Mouse (Mus musculus): ENCODE results near the gene Hoxa10.

The Hoxa10 gene

GRCm38 (mm10) chr6:52262463-52263320 lies 22.0 kb upstream of the Hoxa10 start:
- no peak for DNase-seq (ENCODE audit: low spot score in 2 of 2)

DNA sequence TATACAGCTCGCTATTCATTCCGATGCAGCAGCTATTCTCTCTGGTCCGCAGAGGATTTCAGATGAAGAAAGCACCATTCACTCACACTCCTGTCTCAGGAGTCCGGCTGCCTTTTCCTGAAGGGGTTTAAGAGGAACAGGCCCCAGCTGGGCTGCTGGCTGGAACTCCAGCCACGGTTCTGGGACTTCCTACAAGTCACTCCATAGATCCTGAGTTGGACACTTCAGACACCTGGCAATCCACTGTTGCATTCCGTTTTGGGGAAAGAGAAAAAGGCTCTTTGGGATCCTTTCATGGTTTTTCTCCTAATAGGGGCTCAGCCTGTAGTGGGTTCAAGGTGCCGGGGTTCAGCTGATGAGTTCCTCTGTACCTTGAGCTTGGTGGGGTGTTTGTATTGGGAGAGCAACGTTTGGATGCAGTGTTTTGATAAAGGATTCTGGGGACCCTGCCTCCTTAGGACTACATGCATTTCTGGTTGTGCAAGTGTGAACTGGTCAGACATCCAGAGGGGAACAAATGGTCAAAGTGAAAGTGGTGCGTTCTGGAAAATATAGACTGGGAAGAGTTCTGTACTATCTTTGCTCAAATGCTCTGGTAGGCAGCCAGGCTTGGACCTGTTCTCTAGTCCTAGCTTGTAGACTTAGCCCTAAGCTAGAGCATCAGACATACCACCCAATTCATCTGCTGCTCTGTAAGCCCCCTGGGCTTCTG lies 21.3 kb upstream of the Hoxa10 start:
- no peak for DNase-seq (ENCODE audit: low spot score in 2 of 2)

GRCm38 (mm10) chr6:52260654-52261575 lies 20.3 kb upstream of the Hoxa10 start, which contains the start of gene Hoxa13:
Gene Hoxa13 (minus strand): TSS chr6:52260880.
- DNase-seq (ENCODE audit: low spot score in 2 of 2): no peak

GRCm38 (mm10) chr6:52259811-52260261 lies 19.2 kb upstream of the Hoxa10 start:
- DNase-seq (ENCODE audit: low spot score in 2 of 2): no peak

DNA sequence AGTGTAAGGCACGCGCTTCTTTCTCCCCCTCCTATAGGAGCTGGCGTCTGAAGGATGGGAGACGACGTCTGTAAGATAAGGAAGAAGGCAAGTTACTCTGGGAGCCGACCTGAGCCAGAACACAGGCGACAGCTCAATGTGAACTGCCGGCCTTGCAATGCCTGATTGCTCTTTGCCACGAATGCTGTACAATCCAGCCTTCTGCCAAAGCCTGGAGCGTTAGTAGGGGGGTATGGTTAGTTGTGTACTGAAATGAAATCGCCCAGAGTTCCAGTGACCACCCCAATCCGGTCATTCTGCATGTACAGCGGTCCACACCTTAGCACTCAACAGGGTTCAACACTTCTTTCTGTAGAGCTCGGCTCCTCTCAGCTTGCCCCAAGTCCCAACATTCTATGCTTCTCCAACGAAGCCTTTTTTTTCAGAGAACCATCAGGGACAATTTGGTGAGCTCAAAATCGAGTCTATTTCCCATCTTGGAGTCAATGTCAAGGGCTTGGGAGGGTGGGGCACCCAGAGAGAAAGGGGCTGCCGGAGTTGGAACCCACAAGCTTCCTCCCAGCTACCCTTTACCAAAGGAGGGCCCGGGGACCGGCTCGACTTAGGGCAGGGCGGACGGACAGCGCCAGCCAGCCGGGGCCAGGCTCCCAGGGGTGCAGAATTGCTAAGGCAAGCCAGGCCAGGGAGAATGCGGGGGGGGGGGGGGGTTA lies 18.6 kb upstream of the Hoxa10 start:
- DNase-seq (ENCODE audit: low spot score in 2 of 2): no peak

DNA sequence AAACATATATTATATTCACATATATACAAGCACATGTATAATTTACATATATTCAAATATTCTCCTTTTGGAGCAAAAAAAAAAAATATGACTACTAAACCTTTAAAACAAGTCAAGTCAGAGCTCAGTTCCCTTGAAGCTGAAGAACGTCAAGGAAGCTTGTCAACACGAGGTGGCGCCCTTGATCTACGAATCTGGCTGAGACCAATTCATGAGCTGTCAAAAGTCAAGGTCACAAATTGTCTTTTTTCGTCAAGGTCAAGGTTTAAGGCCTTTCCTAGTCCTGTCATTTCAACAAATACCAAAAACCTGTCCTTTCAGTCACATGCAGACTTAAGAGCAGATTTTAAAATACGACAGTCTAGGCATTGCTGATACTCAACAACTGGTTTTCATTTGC lies 16.3 kb upstream of the Hoxa10 start:
- peak; percentile 60 to 78 for DNase-seq (ENCODE audit: low spot score in 2 of 2)

GRCm38 (mm10) chr6:52253511-52254500 lies 13.2 kb upstream of the Hoxa10 start:
- DNase-seq (ENCODE audit: low spot score in 2 of 2): peak in 1 of 2 experiments; percentile 13

GRCm38 (mm10) chr6:52252775-52253376 lies 12.2 kb upstream of the Hoxa10 start:
- no peak for DNase-seq (ENCODE audit: low spot score in 2 of 2)

- no peak for DNase-seq (ENCODE audit: low spot score in 2 of 2)
Observed at GRCm38 (mm10) chr6:52252016-52252774, 11.5 kb upstream of the Hoxa10 start.

- no peak for DNase-seq (ENCODE audit: low spot score in 2 of 2)
Observed at GRCm38 (mm10) chr6:52251177-52251879, 10.7 kb upstream of the Hoxa10 start.

DNA sequence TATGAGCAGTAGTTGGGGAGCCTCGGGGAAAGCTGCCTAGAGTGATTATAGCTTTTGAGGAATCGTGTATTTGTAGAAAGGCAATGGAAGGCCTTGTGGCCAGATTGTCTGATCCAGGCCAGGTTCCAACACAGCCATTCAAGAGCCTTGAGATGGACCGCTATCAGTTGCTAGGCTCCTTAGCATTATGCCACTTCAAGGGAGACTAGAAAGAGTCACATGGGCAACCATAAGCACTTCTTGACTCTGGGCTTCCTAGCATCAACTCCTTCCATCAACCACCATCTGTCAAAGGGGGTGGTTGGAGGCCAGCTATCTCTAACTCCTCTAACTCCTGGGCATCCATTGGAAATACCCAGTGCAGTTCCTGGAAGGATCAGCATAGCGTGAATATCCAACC lies 9.2 kb upstream of the Hoxa10 start:
- no peak for DNase-seq (ENCODE audit: low spot score in 2 of 2)

GRCm38 (mm10) chr6:52249415-52249738 lies 8.7 kb upstream of the Hoxa10 start:
- no peak for DNase-seq (ENCODE audit: low spot score in 2 of 2)

DNA sequence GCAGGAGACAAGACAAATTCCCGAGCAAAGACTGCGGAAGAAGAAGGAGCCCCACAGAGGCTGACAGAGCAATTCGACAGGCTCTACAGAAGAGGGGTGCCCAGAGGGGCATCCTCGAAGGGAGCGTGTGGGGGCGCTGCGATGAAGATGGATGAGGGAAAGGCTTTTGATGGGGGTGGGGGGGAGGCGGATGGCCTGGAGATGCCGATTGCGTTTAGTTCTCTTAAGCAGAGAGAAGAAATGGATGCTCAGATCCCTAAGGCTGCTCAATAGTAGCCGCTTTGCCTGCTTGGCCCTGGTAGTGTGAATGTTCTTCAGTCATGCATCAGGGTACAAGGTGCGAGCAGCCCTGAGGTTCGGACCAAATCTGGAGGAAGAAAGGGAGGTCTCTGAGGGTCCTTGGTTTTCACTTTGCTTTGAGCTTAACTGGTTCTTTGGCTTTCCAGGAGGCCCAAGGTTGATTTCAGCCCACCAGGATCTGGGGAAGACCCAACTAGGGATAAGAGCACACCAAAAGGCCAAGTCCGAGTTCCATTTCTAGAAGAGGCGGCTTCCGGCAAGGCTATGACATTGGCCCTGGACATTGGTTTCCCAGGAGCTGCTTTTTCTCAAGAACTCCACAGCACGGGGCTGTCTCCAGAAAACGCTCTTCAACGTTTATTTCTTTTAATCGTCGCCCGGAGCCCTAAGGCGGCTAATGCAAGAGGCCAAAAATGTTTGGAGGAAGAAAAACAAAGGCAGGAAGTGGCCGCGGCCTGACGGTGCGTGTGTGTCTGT lies 8.2 kb upstream of the Hoxa10 start:
- no peak for DNase-seq (ENCODE audit: low spot score in 2 of 2)

GRCm38 (mm10) chr6:52247766-52248637 lies 7.3 kb upstream of the Hoxa10 start:
- DNase-seq (ENCODE audit: low spot score in 2 of 2): no peak

DNA sequence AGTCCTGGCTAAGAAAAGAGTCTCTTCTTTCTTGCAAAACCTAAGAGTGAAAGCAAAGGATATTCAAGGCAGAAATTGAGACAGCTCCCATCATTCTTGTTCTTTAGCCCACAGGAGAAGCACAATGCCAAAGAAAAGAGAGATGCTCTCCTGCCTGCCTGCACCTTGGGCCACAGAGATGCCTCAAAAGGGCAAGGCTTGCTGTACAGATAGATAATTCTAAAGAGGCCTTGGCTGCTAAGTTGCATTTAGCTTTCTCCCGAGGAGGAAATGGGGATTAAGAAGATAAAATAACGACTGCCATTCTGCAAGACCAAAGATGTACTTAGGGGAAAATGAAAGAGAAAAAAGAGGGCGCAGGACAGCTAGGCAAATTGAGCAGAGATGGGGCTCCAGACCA lies 6.3 kb upstream of the Hoxa10 start:
- no peak for DNase-seq (ENCODE audit: low spot score in 2 of 2)

DNA sequence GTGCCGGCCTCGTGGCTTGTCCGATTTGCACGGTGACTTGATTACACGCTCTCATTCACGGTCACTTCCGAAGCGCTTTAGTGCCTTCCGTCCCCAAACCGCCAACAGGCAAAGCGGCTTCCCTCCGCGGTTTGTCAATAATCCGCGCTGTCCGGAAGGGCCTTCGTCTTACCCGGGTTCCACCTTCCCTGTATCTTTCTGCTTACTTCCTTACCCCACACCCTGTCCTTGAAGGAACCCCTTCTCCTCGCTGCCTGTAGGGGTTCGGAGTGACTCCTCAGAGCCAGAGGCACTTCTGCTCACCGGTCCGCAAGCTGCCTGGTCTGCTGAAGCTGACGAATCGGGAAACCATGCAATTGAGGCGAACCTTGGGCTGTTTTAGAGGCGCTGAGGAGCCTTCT lies 5.7 kb upstream of the Hoxa10 start:
- DNase-seq (ENCODE audit: low spot score in 2 of 2): no peak

DNA sequence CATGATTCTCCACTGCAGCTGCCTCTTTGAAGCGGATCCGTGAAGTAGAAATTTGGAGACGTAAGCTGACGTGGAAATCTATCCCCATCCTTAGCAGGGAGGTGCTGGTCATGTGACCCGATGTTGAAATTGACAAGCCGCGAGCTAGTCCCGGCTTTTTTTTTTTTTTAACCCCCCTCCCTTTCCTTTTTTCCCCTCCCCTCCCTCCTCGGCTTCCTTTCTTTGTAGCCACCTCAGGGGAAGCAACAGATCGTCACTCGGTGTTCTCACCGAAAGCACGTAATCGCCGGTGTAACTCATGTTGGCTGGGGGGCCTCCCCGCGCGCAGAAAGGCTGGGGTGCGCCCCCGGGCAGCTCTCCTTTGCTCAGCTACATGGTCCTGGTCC lies 5.1 kb upstream of the Hoxa10 start, which contains the start of gene Hoxa11:
Gene Hoxa11 (minus strand): TSS at position 54 of the 386 bp plus-strand sequence.
- DNase-seq (ENCODE audit: low spot score in 2 of 2): no peak
